Mouse (Mus musculus) layer of hippocampus, postnatal 10 days (tissue): ENCODE measurements at regions not wholly inside any gene's neighbourhood (a gene's known extent, or its start where the extent isn't known, plus 50 kb on each side); places are given as distances from the start of the nearest gene placed in this dataset.
"Not testable (repeated sequence)": the region's sequence is repeated elsewhere in the genome, so short reads cannot be mapped to it uniquely, and the experiment has no call there.

Experiments used
- DNase-seq, 2 experiments: peaks; one replicate each; pipeline ENCODE4 v3.0.0; 2021; ENCODE audit warnings: low spot score in 2 of 2

GRCm38 (mm10) chr1:146955688-146956214, 461.2 kb downstream of the Brinp3 start:
- DNase-seq = no peak

GRCm38 (mm10) chr1:146956347-146956746, 461.8 kb downstream of the Brinp3 start:
- DNase-seq = no peak

DNA sequence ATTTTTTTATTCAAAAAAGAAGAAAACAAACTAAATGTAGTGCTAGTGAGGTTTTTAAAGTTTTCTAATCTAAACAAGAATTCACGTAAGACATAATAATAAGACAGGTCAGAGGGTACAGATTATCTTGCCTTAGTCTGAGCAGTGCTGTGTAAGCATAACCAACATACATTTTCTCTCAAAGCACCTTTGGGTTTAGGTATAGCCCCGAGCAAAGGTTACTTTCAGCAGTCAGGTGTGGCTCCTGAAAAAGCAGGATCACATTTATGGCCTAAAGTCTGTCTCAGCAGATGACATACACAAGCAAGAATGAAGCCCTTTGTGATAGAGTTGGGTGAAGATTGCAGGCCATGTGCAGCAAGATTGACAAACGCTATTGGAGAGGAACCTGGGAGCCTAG, 465.9 kb downstream of the Brinp3 start:
- no peak for DNase-seq

DNA sequence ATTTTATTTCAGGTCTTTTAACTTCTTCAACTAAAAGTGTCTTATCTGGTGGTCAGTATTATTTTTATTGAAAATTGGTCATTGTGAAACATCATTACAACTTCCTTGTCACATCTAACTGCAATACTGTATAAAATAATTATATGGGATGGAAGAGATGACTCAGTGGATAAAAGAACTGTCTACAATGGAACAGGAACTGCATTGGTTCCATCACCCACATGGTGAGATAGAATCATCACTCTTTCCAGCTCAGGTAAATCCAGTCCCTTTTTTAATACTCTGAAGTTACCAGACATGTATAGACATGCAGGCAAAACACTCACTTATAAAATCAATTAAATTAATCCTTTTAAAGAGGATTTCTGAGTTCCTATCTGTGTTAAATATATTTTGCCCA, 473.0 kb downstream of the Brinp3 start:
- DNase-seq = no peak

- DNase-seq = no peak
These were observed 473.4 kb downstream of the Brinp3 start for GRCm38 (mm10) chr1:146967993-146968392.

DNA sequence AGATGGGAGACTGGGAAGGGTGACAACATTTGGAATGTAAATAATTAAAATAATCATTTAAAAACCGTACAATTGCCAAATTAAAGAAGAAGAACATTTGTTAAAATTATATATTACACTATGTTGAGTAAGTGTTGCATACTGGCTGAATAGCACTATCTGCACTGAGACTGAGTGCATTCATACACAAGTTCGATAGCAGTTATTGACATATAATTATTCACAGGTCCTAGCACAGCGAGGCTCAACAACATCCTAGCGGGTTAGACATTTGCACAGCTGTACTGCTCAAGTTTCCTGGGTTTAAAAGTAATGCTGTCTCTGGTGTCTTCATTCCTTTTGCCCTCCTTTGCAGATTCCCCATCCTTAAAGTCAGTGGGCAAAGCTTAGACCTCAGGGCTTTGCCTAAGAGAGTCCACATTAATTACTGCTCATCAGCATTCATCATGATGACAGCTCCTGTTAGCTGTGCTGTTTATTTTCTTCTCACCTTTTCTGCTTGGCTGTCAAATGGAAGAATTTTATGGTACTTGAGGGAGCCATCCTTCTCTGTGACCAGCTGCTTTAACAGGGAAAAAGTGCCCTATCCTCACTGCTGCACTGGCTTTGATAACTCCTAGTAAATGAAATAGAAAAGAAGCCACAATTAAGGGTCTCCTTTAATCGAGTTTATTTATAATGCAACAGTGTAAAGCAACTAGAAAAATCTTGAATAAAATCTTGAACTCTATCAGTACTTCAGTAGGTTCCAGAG, 489.1 kb downstream of the Brinp3 start:
- no peak for DNase-seq

DNA sequence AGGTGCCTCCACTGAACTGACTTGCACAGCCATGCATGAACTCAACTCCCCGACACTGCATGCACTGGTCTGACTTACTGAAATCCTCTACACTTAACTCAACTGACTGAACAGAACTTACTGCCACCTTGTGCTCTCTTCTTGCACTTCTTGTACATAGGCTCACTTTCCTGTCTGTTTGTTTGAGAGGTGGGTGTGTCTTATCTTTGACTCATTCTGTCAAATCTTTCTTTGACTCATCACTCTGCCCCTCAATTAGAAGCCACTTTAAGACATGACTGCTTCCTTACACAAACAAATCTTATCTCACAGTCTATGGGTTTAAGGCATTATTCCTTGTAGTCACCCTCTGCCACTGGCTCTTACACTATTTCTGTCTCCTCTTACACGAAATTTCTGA, 505.5 kb downstream of the Brinp3 start:
- DNase-seq = no peak

GRCm38 (mm10) chr1:147047714-147048113, 553.2 kb downstream of the Brinp3 start:
- DNase-seq = no peak

GRCm38 (mm10) chr1:147058504-147058903, 563.9 kb downstream of the Brinp3 start:
- DNase-seq = no peak

- no peak for DNase-seq
These were observed 579.6 kb downstream of the Brinp3 start for GRCm38 (mm10) chr1:147074166-147074565.

- DNase-seq = no peak
These were observed 589.7 kb downstream of the Brinp3 start for GRCm38 (mm10) chr1:147084129-147084799.

- DNase-seq = no peak
These were observed 631.0 kb downstream of the Brinp3 start for GRCm38 (mm10) chr1:147125541-147125940.

DNA sequence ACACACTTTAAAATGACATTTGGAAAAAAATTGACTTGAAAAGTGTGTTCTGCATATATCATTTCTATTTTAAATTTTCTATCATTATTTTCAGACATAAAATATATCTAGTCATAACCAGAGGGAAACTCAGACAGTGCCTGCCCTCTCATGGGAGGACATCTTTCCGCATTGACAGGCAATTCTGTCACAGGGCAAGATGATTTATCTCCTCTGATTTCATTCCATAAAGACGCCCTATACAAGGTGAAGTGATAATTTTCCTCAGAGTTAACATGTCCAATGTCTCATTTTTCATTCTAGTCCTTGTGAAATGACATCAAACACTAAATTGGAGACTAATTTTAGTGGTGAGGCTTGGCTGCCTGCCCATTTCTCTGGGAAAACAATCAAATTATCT, 643.6 kb downstream of the Brinp3 start:
- DNase-seq = peak in 1 of 2 experiments; percentile 10

DNA sequence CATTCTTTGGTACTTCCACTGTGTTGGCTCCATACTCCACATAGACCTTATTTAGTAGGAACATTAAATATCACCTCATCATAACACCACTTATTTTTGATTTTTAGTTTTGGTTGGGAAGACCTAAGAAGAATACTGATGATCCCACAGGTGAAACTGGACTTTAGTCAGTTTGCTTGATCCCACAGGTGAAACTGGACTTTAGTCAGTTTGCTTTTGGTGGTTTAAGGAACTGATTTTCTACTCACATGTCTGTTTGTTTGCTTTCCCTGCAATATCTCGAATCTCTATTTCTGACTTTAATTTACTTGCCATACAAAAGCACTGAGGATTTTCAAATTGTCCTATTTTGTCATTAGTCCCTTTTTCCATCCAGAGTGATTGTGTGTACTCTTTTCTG, 680.8 kb downstream of the Brinp3 start:
- no peak for DNase-seq

DNA sequence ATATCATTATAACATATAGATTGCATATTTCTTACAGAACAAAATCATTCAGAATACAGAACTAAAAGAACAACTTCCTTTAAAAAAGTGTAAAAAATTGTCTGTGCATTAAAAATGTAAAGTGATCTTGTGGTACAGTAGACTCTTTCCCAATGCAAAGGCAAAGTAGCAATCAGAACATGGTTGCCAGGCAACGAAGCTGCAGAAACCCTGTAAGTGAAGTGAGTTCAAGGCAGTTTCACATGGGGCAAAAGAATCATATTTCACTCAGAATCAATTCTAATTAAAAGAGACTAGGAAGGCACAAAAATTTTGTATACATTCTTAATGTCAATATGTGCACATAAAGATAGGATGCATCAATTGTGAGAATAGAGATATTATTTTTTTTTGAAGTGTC, 692.2 kb downstream of the Brinp3 start:
- no peak for DNase-seq

- no peak for DNase-seq
These were observed 692.9 kb downstream of the Brinp3 start for GRCm38 (mm10) chr1:147187251-147188025.

GRCm38 (mm10) chr1:147199959-147200358, 705.4 kb downstream of the Brinp3 start:
- not testable (repeated sequence) for DNase-seq

- not testable (repeated sequence) for DNase-seq
These were observed 720.3 kb downstream of the Brinp3 start for GRCm38 (mm10) chr1:147214890-147215289.

GRCm38 (mm10) chr1:147217965-147218364, 723.4 kb downstream of the Brinp3 start:
- no peak for DNase-seq

DNA sequence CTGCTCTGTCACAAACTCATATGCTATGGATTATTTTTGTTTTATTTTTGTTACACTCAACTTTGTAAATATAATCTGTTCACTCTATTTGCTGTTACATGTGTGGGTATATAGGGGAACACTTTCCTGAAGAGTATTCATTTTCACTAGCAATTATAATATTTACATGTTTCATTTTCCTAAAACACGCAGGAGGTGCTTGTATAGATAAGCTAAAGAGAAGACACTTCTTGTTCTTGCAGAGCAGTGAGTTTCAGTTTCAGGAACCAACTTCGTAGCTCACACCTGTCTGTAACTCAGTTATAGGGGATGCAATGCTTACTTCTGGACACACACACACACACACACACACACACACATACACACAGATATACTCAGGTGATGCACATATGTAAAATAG, 724.9 kb downstream of the Brinp3 start:
- no peak for DNase-seq

- DNase-seq = no peak
These were observed 728.8 kb downstream of the Brinp3 start for GRCm38 (mm10) chr1:147223232-147223925.
